Comparison of ENCODE assay signal across 8 mouse cellular contexts in genomic region chr7:30009321-30010085, GRCm38 (mm10). TPM values are rescaled to one million over a fixed set of nuclear protein-coding genes. Genes with fewer than 3 reads are reported as not detected.
A peak's percentile ranks its signal among the peaks of the same experiment; 100 is the strongest.
DNase-seq lines count a peak whose midpoint lies in the region; ATAC-seq and TF ChIP-seq lines count a peak whose summit lies in the region.

No protein-coding gene starts in this region.

- H3K4me3 ChIP-seq in cerebellum, adult 2 months (replicated peaks; ENCODE audit: insufficient read depth, low read depth, low read length), result no peak overlapping the region
- H3K4me3 ChIP-seq in forebrain, postnatal 0 days (ENCODE audit: low read depth, low read length), result no peak overlapping the region
- H3K4me3 ChIP-seq in hindbrain, embryonic 15.5 days, result no peak overlapping the region
- no peak overlapping the region for H3K4me3 ChIP-seq in neural tube, embryonic 14.5 days (ENCODE audit: low read depth, low read length)

- no peaks in the 10 kb centered on the region for H3K9me3 ChIP-seq in forebrain, postnatal 0 days (ENCODE audit: low read length)
- no peaks in the 10 kb centered on the region for H3K9me3 ChIP-seq in hindbrain, embryonic 15.5 days
- H3K9me3 ChIP-seq in neural tube, embryonic 14.5 days (ENCODE audit: control insufficient read depth, low read length), result no peaks in the 10 kb centered on the region

- no peak overlapping the region for H3K27ac ChIP-seq in cerebellum, adult 2 months (ENCODE audit: insufficient read depth, low read length)
- no peak overlapping the region for H3K27ac ChIP-seq in forebrain, postnatal 0 days (ENCODE audit: low read depth, low read length)
- H3K27ac ChIP-seq in hindbrain, embryonic 15.5 days (replicated peaks), result peak overlapping the region; percentile 58
- peak overlapping the region; percentile 56 for H3K27ac ChIP-seq in neural tube, embryonic 14.5 days (ENCODE audit: low read depth, low read length)

- H3K9ac ChIP-seq in forebrain, postnatal 0 days, result no peak overlapping the region
- no peak overlapping the region for H3K9ac ChIP-seq in hindbrain, embryonic 15.5 days
- H3K9ac ChIP-seq in neural tube, embryonic 14.5 days (replicated peaks; ENCODE audit: low read depth, low read length), result no peak overlapping the region

- WGBS in cerebellum, adult 2 months, result 23% methylated on average over 21 of the region's 21 CpGs
- WGBS in forebrain, postnatal 0 days, result 48% methylated on average over 21 of the region's 21 CpGs
- WGBS in hindbrain, embryonic 15.5 days, result 40% methylated on average over 21 of the region's 21 CpGs
- 29% methylated on average over 21 of the region's 21 CpGs for WGBS in neural tube, embryonic 14.5 days

- no peak overlapping the region for H3K4me2 ChIP-seq in forebrain, postnatal 0 days (ENCODE audit: low read depth)
- H3K4me2 ChIP-seq in hindbrain, embryonic 15.5 days, result peak overlapping the region; percentile 31
- H3K4me2 ChIP-seq in neural tube, embryonic 14.5 days (ENCODE audit: low read depth, low read length), result no peak overlapping the region

- ATAC-seq in forebrain, postnatal 0 days, result peak; percentile 73
- peak; percentile 88 for ATAC-seq in hindbrain, embryonic 15.5 days (ENCODE audit: low FRiP score, low read depth)
- peak; percentile 52; the same call in 1 of the 2 replicates for ATAC-seq in neural tube, embryonic 14.5 days (ENCODE audit: low read depth)

- peak; percentile 11 to 21 for DNase-seq in cerebellum, adult 2 months
- no peak for DNase-seq in cerebellum, adult 8-10 months
- peak; percentile 54 for DNase-seq in forebrain, postnatal 0 days
- peak; percentile 24 to 25 for DNase-seq in layer of hippocampus, postnatal 36 days
- DNase-seq in spleen, postnatal 14 days (ENCODE audit: low spot score in 2 of 2), result no peak
- DNase-seq in spleen, postnatal 36 days (ENCODE audit: low spot score in 2 of 2), result no peak

- no peaks in the 10 kb centered on the region for H3K27me3 ChIP-seq in cerebellum, adult 2 months (ENCODE audit: control insufficient read depth, insufficient read depth, low read length)
- no peaks in the 10 kb centered on the region for H3K27me3 ChIP-seq in forebrain, postnatal 0 days (ENCODE audit: insufficient read depth, low read length)
- no peaks in the 10 kb centered on the region for H3K27me3 ChIP-seq in hindbrain, embryonic 15.5 days
- H3K27me3 ChIP-seq in neural tube, embryonic 14.5 days (ENCODE audit: control insufficient read depth, insufficient read depth, low read length), result no peaks in the 10 kb centered on the region

- TF ChIP-seq CTCF in cerebellum, adult 2 months (IDR thresholded peaks at IDR 0.05; ENCODE audit: borderline replicate concordance, insufficient read depth, low read depth, low read length), result no peak
- no peak for TF ChIP-seq CTCF in forebrain, postnatal 0 days (IDR thresholded peaks at IDR 0.05; ENCODE audit: low read depth)

- H3K36me3 ChIP-seq in forebrain, postnatal 0 days (ENCODE audit: insufficient read depth), result peaks cover 11% of the 10 kb centered on the region; the same call in 1 of the 2 replicates
- peaks cover 6% of the 10 kb centered on the region; the same call in 1 of the 2 replicates for H3K36me3 ChIP-seq in hindbrain, embryonic 15.5 days
- H3K36me3 ChIP-seq in neural tube, embryonic 14.5 days (ENCODE audit: control insufficient read depth, insufficient read depth, low read length), result peaks cover 5% of the 10 kb centered on the region

- no peak for TF ChIP-seq POLR2A in cerebellum, adult 2 months (IDR thresholded peaks at IDR 0.05; ENCODE audit: borderline replicate concordance, insufficient read depth, low read length)

- H3K4me1 ChIP-seq in cerebellum, adult 2 months (ENCODE audit: control insufficient read depth, insufficient read depth, low read length), result peaks cover 6% of the 10 kb centered on the region
- H3K4me1 ChIP-seq in forebrain, postnatal 0 days (ENCODE audit: insufficient read depth), result no peaks in the 10 kb centered on the region
- peaks cover 18% of the 10 kb centered on the region for H3K4me1 ChIP-seq in hindbrain, embryonic 15.5 days (replicated peaks)
- peaks cover 17% of the 10 kb centered on the region for H3K4me1 ChIP-seq in neural tube, embryonic 14.5 days (ENCODE audit: control insufficient read depth, insufficient read depth, low read length)

RNA-seq across cellular contexts. Expression of gene Zfp568, which starts 25.7 kb away (rescaled TPM):
- polyA plus RNA-seq in cerebellum, adult 2 months (2012; rRNA removed), result 3.3 and 4.2 TPM in 2 replicates
- 5.9 and 7.3 TPM in 2 replicates for total RNA-seq in forebrain, postnatal 0 days (2014; rRNA removed)
- polyA plus RNA-seq in forebrain, postnatal 0 days (2015; fragmentation: Nextera tagmentation; extraction: Ambion mirVana), result 0.72 and 2.1 TPM in 2 replicates
- 4.9 and 6.9 TPM in 2 replicates for polyA plus RNA-seq in hindbrain, embryonic 15.5 days (2015; fragmentation: Nextera tagmentation; extraction: Ambion mirVana)
- total RNA-seq in layer of hippocampus, postnatal 36 days (2021), result 1 to 10 TPM; 4.3 to 5.6 TPM
- 4.0 and 5.5 TPM in 2 replicates for polyA plus RNA-seq in neural tube, embryonic 14.5 days (2014; fragmentation: Nextera tagmentation; extraction: Ambion mirVana)

RNA-seq across cellular contexts. Expression of gene Zfp14, which starts 41.7 kb away (rescaled TPM):
- polyA plus RNA-seq in cerebellum, adult 2 months (2012; rRNA removed), result 14.8 and 18.3 TPM in 2 replicates
- total RNA-seq in forebrain, postnatal 0 days (2014; rRNA removed), result 13.2 and 15.2 TPM in 2 replicates
- polyA plus RNA-seq in forebrain, postnatal 0 days (2015; fragmentation: Nextera tagmentation; extraction: Ambion mirVana), result 5.3 and 6.9 TPM in 2 replicates
- polyA plus RNA-seq in hindbrain, embryonic 15.5 days (2015; fragmentation: Nextera tagmentation; extraction: Ambion mirVana), result 9.6 and 11.5 TPM in 2 replicates
- total RNA-seq in layer of hippocampus, postnatal 36 days (2021), result 10 to 100 TPM in 1 of 2 experiments, 1 to 10 TPM in 1; 9.0 to 12.0 TPM
- 13.4 and 13.7 TPM in 2 replicates for polyA plus RNA-seq in neural tube, embryonic 14.5 days (2014; fragmentation: Nextera tagmentation; extraction: Ambion mirVana)

RNA-seq across cellular contexts. Expression of gene Zfp74, which starts 55.6 kb away (rescaled TPM):
- polyA plus RNA-seq in cerebellum, adult 2 months (2012; rRNA removed), result 15.4 and 17.3 TPM in 2 replicates
- 11.9 and 14.4 TPM in 2 replicates for total RNA-seq in forebrain, postnatal 0 days (2014; rRNA removed)
- polyA plus RNA-seq in forebrain, postnatal 0 days (2015; fragmentation: Nextera tagmentation; extraction: Ambion mirVana), result 6.6 and 15.8 TPM in 2 replicates
- polyA plus RNA-seq in hindbrain, embryonic 15.5 days (2015; fragmentation: Nextera tagmentation; extraction: Ambion mirVana), result 21.0 and 22.0 TPM in 2 replicates
- 10 to 100 TPM; 16.3 to 19.6 TPM for total RNA-seq in layer of hippocampus, postnatal 36 days (2021)
- polyA plus RNA-seq in neural tube, embryonic 14.5 days (2014; fragmentation: Nextera tagmentation; extraction: Ambion mirVana), result 21.2 and 25.3 TPM in 2 replicates

Comparison
In these comparisons a context has a peak if more than half of its experiments do, and no peak if none do; other contexts are left out.
1. DNase-seq: peak in cerebellum, adult 2 months (2 of 2), forebrain, postnatal 0 days (single experiment) and layer of hippocampus, postnatal 36 days (2 of 2); none in cerebellum, adult 8-10 months (single experiment), spleen, postnatal 14 days (0 of 2) and spleen, postnatal 36 days (0 of 2).
2. H3K27ac ChIP-seq: peak in hindbrain, embryonic 15.5 days (single experiment) and neural tube, embryonic 14.5 days (single experiment); none in cerebellum, adult 2 months (single experiment) and forebrain, postnatal 0 days (single experiment).
3. Peak in every context shown above with its lines, with median percentiles within 50 percentile points of each other: ATAC-seq.